Mouse (Mus musculus): ENCODE results near the gene 2700097O09Rik. TPM values are rescaled to one million over a fixed set of nuclear protein-coding genes. Genes with fewer than 3 reads are reported as not detected.
"Not testable (repeated sequence)": the region's sequence is repeated elsewhere in the genome, so short reads cannot be mapped to it uniquely, and the experiment has no call there.

The 2700097O09Rik gene
- polyA plus RNA-seq (2014; fragmentation: Nextera tagmentation; extraction: Ambion mirVana): 36.8 and 37.9 TPM in 2 replicates

GRCm38 (mm10) chr12:55079726-55080600 is at the start of gene 2700097O09Rik, which contains the start of gene Srp54a:
Gene 2700097O09Rik, minus strand, starts transcription at chr12:55080110.
Gene Srp54a, plus strand, starts transcription at chr12:55080262.
- Histone ChIP-seq H3K4me3 (ENCODE audit: low read depth, low read length) (peak within 1 kb of the TSS; percentile 56), H3K4me2 (ENCODE audit: low read depth, low read length, severe bottlenecking) (peak within 1 kb of the TSS; percentile 57), H3K27ac (ENCODE audit: low read depth, low read length) (0 out of 2 replicates have a peak within 1 kb of the TSS, but pooled peaks have one; percentile 46), H3K9ac (ENCODE audit: low read length) (peak within 1 kb of the TSS; percentile 62)
- not testable (repeated sequence) for H3K4me1 ChIP-seq (replicated peaks; ENCODE audit: control insufficient read depth, insufficient read depth, low read length); H3K36me3 ChIP-seq (ENCODE audit: control insufficient read depth, insufficient read depth, low read length); H3K27me3 ChIP-seq (ENCODE audit: control insufficient read depth, insufficient read depth, low read length); H3K9me3 ChIP-seq (ENCODE audit: control insufficient read depth, low read length)
- WGBS: under 1% methylated on average over 55 of the region's 60 CpGs
- DNase-seq (ENCODE audit: low spot score): peak; percentile 99
- ATAC-seq (replicated peaks; ENCODE audit: low FRiP score): peak; percentile 97

- whole genome bisulfite sequencing: no CpG with 5 or more reads among the region's 18 CpGs
- DNase-seq (ENCODE audit: low spot score); H3K27ac ChIP-seq (ENCODE audit: low read depth, low read length): not testable (repeated sequence)
These were observed 44.8 kb upstream of the 2700097O09Rik start for GRCm38 (mm10) chr12:55124731-55125130.

GRCm38 (mm10) chr12:55124242-55124641 is 44.3 kb upstream of the 2700097O09Rik start, which contains the start of gene Fam177a:
Gene Fam177a, plus strand, starts transcription at chr12:55124469.
- H3K9me3 ChIP-seq (ENCODE audit: control insufficient read depth, low read length); H3K4me2 ChIP-seq (ENCODE audit: low read depth, low read length, severe bottlenecking); H3K4me1 ChIP-seq (replicated peaks; ENCODE audit: control insufficient read depth, insufficient read depth, low read length); H3K4me3 ChIP-seq (ENCODE audit: low read depth, low read length); H3K27ac ChIP-seq (ENCODE audit: low read depth, low read length); DNase-seq (ENCODE audit: low spot score); H3K36me3 ChIP-seq (ENCODE audit: control insufficient read depth, insufficient read depth, low read length); H3K9ac ChIP-seq (ENCODE audit: low read length); H3K27me3 ChIP-seq (ENCODE audit: control insufficient read depth, insufficient read depth, low read length): not testable (repeated sequence)
- no CpG with 5 or more reads among the region's 40 CpGs for WGBS
- peak; percentile 99 for ATAC-seq (replicated peaks; ENCODE audit: low FRiP score)

More at GRCm38 (mm10) chr12:55124731-55125130, 44.8 kb upstream of the 2700097O09Rik start:
- not testable (repeated sequence) for H3K9ac ChIP-seq (ENCODE audit: low read length); H3K9me3 ChIP-seq (ENCODE audit: control insufficient read depth, low read length); H3K36me3 ChIP-seq (ENCODE audit: control insufficient read depth, insufficient read depth, low read length); H3K4me3 ChIP-seq (ENCODE audit: low read depth, low read length); H3K4me1 ChIP-seq (replicated peaks; ENCODE audit: control insufficient read depth, insufficient read depth, low read length); H3K4me2 ChIP-seq (ENCODE audit: low read depth, low read length, severe bottlenecking); H3K27me3 ChIP-seq (ENCODE audit: control insufficient read depth, insufficient read depth, low read length)
- peak; percentile 70 for ATAC-seq (replicated peaks; ENCODE audit: low FRiP score)

GRCm38 (mm10) chr12:55112616-55113015 is 32.7 kb upstream of the 2700097O09Rik start:
- H3K4me3 ChIP-seq (ENCODE audit: low read depth, low read length); H3K4me1 ChIP-seq (replicated peaks; ENCODE audit: control insufficient read depth, insufficient read depth, low read length); H3K9me3 ChIP-seq (ENCODE audit: control insufficient read depth, low read length); ATAC-seq (replicated peaks; ENCODE audit: low FRiP score); DNase-seq (ENCODE audit: low spot score); H3K9ac ChIP-seq (ENCODE audit: low read length); H3K27ac ChIP-seq (ENCODE audit: low read depth, low read length); H3K36me3 ChIP-seq (ENCODE audit: control insufficient read depth, insufficient read depth, low read length); H3K4me2 ChIP-seq (ENCODE audit: low read depth, low read length, severe bottlenecking); H3K27me3 ChIP-seq (ENCODE audit: control insufficient read depth, insufficient read depth, low read length): not testable (repeated sequence)
- WGBS: no CpG with 5 or more reads among the region's 7 CpGs

- not testable (repeated sequence) for H3K4me3 ChIP-seq (ENCODE audit: low read depth, low read length); H3K4me1 ChIP-seq (replicated peaks; ENCODE audit: control insufficient read depth, insufficient read depth, low read length); H3K9me3 ChIP-seq (ENCODE audit: control insufficient read depth, low read length); H3K27me3 ChIP-seq (ENCODE audit: control insufficient read depth, insufficient read depth, low read length); DNase-seq (ENCODE audit: low spot score); ATAC-seq (replicated peaks; ENCODE audit: low FRiP score); H3K36me3 ChIP-seq (ENCODE audit: control insufficient read depth, insufficient read depth, low read length); H3K27ac ChIP-seq (ENCODE audit: low read depth, low read length); H3K4me2 ChIP-seq (ENCODE audit: low read depth, low read length, severe bottlenecking); H3K9ac ChIP-seq (ENCODE audit: low read length)
- WGBS: 95% methylated on average over 1 of the region's 7 CpGs
These were observed 12.2 kb upstream of the 2700097O09Rik start for GRCm38 (mm10) chr12:55092127-55092526.

GRCm38 (mm10) chr12:55080601-55080942 is 662 bp upstream of the 2700097O09Rik start:
- H3K9me3 ChIP-seq (ENCODE audit: control insufficient read depth, low read length); H3K4me1 ChIP-seq (replicated peaks; ENCODE audit: control insufficient read depth, insufficient read depth, low read length); H3K36me3 ChIP-seq (ENCODE audit: control insufficient read depth, insufficient read depth, low read length); H3K27me3 ChIP-seq (ENCODE audit: control insufficient read depth, insufficient read depth, low read length); H3K27ac ChIP-seq (ENCODE audit: low read depth, low read length); ATAC-seq (replicated peaks; ENCODE audit: low FRiP score); DNase-seq (ENCODE audit: low spot score): not testable (repeated sequence)
- Histone ChIP-seq H3K9ac (ENCODE audit: low read length) (peak overlapping the region; percentile 62), H3K4me2 (ENCODE audit: low read depth, low read length, severe bottlenecking) (peak overlapping the region; percentile 43), H3K4me3 (ENCODE audit: low read depth, low read length) (peak overlapping the region; percentile 56)
- 0% methylated on average over 25 of the region's 25 CpGs for WGBS

- not testable (repeated sequence) for H3K4me2 ChIP-seq (ENCODE audit: low read depth, low read length, severe bottlenecking); H3K9me3 ChIP-seq (ENCODE audit: control insufficient read depth, low read length); H3K27ac ChIP-seq (ENCODE audit: low read depth, low read length); H3K9ac ChIP-seq (ENCODE audit: low read length); ATAC-seq (replicated peaks; ENCODE audit: low FRiP score); H3K4me3 ChIP-seq (ENCODE audit: low read depth, low read length); DNase-seq (ENCODE audit: low spot score); H3K27me3 ChIP-seq (ENCODE audit: control insufficient read depth, insufficient read depth, low read length); H3K4me1 ChIP-seq (replicated peaks; ENCODE audit: control insufficient read depth, insufficient read depth, low read length); H3K36me3 ChIP-seq (ENCODE audit: control insufficient read depth, insufficient read depth, low read length)
- 53% methylated on average over 2 of the region's 2 CpGs for WGBS
These were observed 1.2 kb downstream of the 2700097O09Rik start for GRCm38 (mm10) chr12:55078706-55079105.

GRCm38 (mm10) chr12:55075296-55075695 is 4.6 kb downstream of the 2700097O09Rik start:
- Histone ChIP-seq H3K9me3 (ENCODE audit: control insufficient read depth, low read length) (no peaks in the 10 kb centered on the region), H3K9ac (ENCODE audit: low read length) (no peak overlapping the region), H3K27ac (ENCODE audit: low read depth, low read length) (no peak overlapping the region), H3K4me1 (replicated peaks; ENCODE audit: control insufficient read depth, insufficient read depth, low read length) (no peaks in the 10 kb centered on the region), H3K4me3 (ENCODE audit: low read depth, low read length) (no peak overlapping the region), H3K4me2 (ENCODE audit: low read depth, low read length, severe bottlenecking) (no peak overlapping the region), H3K27me3 (ENCODE audit: control insufficient read depth, insufficient read depth, low read length) (no peaks in the 10 kb centered on the region), H3K36me3 (ENCODE audit: control insufficient read depth, insufficient read depth, low read length) (no peaks in the 10 kb centered on the region)
- DNase-seq (ENCODE audit: low spot score): no peak
- ATAC-seq (replicated peaks; ENCODE audit: low FRiP score): no peak
- WGBS: 94% methylated on average over 2 of the region's 2 CpGs

Measured in forebrain, embryonic 11.5 days (tissue).